Mouse (Mus musculus): ENCODE measurements around the gene Scrg1. TPM values are rescaled to one million over a fixed set of nuclear protein-coding genes. Genes with fewer than 3 reads are reported as not detected.

Scrg1 gene
- total and polyA plus RNA-seq, 3 experiments = not detected

GRCm38 (mm10) chr8:57451896-57452295 lies 3.8 kb upstream of the Scrg1 start:
- Histone ChIP-seq H3K4me3 (ENCODE audit: control insufficient read depth in 1 of 2, insufficient read depth in 1 of 2, low read depth in 2 of 2, low read length in 2 of 2) (no peak overlapping the region), H3K9me3 (replicated peaks; ENCODE audit: insufficient read depth, low read length) (no peaks in the 10 kb centered on the region), H3K36me3 (ENCODE audit: control insufficient read depth in 1 of 2, insufficient read depth in 2 of 2, low read length in 2 of 2) (no peaks in the 10 kb centered on the region), H3K27ac (ENCODE audit: control insufficient read depth, low read depth, low read length) (no peak overlapping the region), H3K79me2 (ENCODE audit: control insufficient read depth, insufficient read depth, low read length, poor library complexity) (no peaks in the 10 kb centered on the region), H3K9ac (ENCODE audit: control insufficient read depth, low read depth, low read length, poor library complexity, severe bottlenecking) (no peak overlapping the region), H3K4me1 (ENCODE audit: control insufficient read depth in 1 of 2, insufficient read depth in 2 of 2, low read length in 2 of 2) (no peaks in the 10 kb centered on the region), H3K27me3 (ENCODE audit: control insufficient read depth in 1 of 2, insufficient read depth in 2 of 2, low read length in 2 of 2) (peaks cover under 1 to 4% of the 10 kb centered on the region in 2 experiments; a peak in 3 of 4 replicates)
- TF ChIP-seq MAFK (IDR thresholded peaks at IDR 0.05; ENCODE audit: borderline replicate concordance, low read depth, low read length) (no peak), KAT2A (conservative IDR thresholded peaks at IDR 0.05; ENCODE audit: low read depth, low read length) (no peak), ZNF384 (IDR thresholded peaks at IDR 0.05; ENCODE audit: low read depth, low read length) (no peak), GATA1 (IDR thresholded peaks at IDR 0.05; ENCODE audit: low read depth, low read length) (no peak), CHD2 (IDR thresholded peaks at IDR 0.05; ENCODE audit: low read length) (no peak), USF1 (IDR thresholded peaks at IDR 0.05; ENCODE audit: low read depth, low read length) (no peak), MYC (IDR thresholded peaks at IDR 0.05; ENCODE audit: low read depth, low read length) (no peak), NELFE (IDR thresholded peaks at IDR 0.05; ENCODE audit: low read depth, low read length) (no peak), ZC3H11A (IDR thresholded peaks at IDR 0.05; ENCODE audit: low read depth, low read length) (no peak), MYB (IDR thresholded peaks at IDR 0.05; ENCODE audit: low read depth, low read length) (no peak), USF2 (IDR thresholded peaks at IDR 0.05; ENCODE audit: borderline replicate concordance in 1 of 2, insufficient read depth in 1 of 2, low read depth in 1 of 2, low read length in 2 of 2) (no peak), TBP (IDR thresholded peaks at IDR 0.05; ENCODE audit: low read depth, low read length) (no peak), EP300 (IDR thresholded peaks at IDR 0.05; ENCODE audit: low read depth in 1 of 2, low read length in 2 of 2) (no peak), BHLHE40 (IDR thresholded peaks at IDR 0.05; ENCODE audit: borderline replicate concordance, low read depth, low read length) (no peak), NRF1 (IDR thresholded peaks at IDR 0.05; ENCODE audit: insufficient read depth, low read depth, low read length, poor library complexity, severe bottlenecking) (no peak), SIN3A (IDR thresholded peaks at IDR 0.05; ENCODE audit: low read length) (no peak), RCOR1 (IDR thresholded peaks at IDR 0.05; ENCODE audit: low read depth, low read length) (no peak), HCFC1 (IDR thresholded peaks at IDR 0.05; ENCODE audit: low read depth, low read length) (no peak), MEF2A (IDR thresholded peaks at IDR 0.05; ENCODE audit: extremely low read depth, insufficient replicate concordance, low read depth, low read length, poor library complexity, severe bottlenecking) (no peak)
- DNase-seq (ENCODE audit: low read depth, low spot score) = no peak

DNA sequence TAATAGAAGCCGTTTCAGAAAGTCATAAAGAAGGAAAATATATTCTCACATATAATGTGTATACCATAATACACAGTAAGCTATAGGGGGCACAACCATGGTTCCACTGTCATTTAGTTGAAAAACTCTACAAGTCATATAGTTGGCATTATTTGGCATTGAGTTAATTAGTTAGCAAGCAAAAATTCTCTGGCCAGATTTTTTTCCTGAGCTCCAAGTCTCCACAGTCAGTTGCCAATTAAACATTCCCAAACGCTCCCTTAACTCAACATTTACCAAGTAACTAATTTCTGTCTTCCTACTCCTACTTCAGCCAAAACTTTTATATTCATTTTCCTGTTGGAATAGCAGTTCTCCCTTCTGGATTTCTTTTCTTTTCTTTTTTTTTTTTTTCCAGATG lies 2.4 kb upstream of the Scrg1 start:
- peaks cover 3 to 10% of the 10 kb centered on the region in 2 experiments; a peak in 3 of 4 replicates for H3K27me3 ChIP-seq (ENCODE audit: control insufficient read depth in 1 of 2, insufficient read depth in 2 of 2, low read length in 2 of 2)
- no peaks in the 10 kb centered on the region for H3K36me3 ChIP-seq (ENCODE audit: control insufficient read depth in 1 of 2, insufficient read depth in 2 of 2, low read length in 2 of 2)
- TF ChIP-seq UBTF (IDR thresholded peaks at IDR 0.05; ENCODE audit: borderline replicate concordance, insufficient read depth, low read depth, low read length) (no peak), MYC (IDR thresholded peaks at IDR 0.05; ENCODE audit: low read depth, low read length) (no peak), EP300 (IDR thresholded peaks at IDR 0.05; ENCODE audit: low read depth in 1 of 2, low read length in 2 of 2) (no peak), POLR2AphosphoS2 (IDR thresholded peaks at IDR 0.05; ENCODE audit: low read length) (no peak), TCF12 (IDR thresholded peaks at IDR 0.05; ENCODE audit: low read depth, low read length) (no peak), HCFC1 (IDR thresholded peaks at IDR 0.05; ENCODE audit: low read depth, low read length) (no peak), RAD21 (IDR thresholded peaks at IDR 0.05; ENCODE audit: low read depth, low read length) (no peak), BHLHE40 (IDR thresholded peaks at IDR 0.05; ENCODE audit: borderline replicate concordance, low read depth, low read length) (no peak)
- DNase-seq (ENCODE audit: low read depth, low spot score) = no peak
- no peaks in the 10 kb centered on the region for H3K79me2 ChIP-seq (ENCODE audit: control insufficient read depth, insufficient read depth, low read length, poor library complexity)
- no peak overlapping the region for H3K9ac ChIP-seq (ENCODE audit: control insufficient read depth, low read depth, low read length, poor library complexity, severe bottlenecking)
- no peaks in the 10 kb centered on the region for H3K4me1 ChIP-seq (ENCODE audit: control insufficient read depth in 1 of 2, insufficient read depth in 2 of 2, low read length in 2 of 2)
- no peaks in the 10 kb centered on the region for H3K9me3 ChIP-seq (replicated peaks; ENCODE audit: insufficient read depth, low read length)
- no peak overlapping the region for H3K4me3 ChIP-seq (ENCODE audit: control insufficient read depth in 1 of 2, insufficient read depth in 1 of 2, low read depth in 2 of 2, low read length in 2 of 2)
- H3K27ac ChIP-seq (ENCODE audit: control insufficient read depth, low read depth, low read length) = no peak overlapping the region
